Mouse (Mus musculus) small intestine, adult 2 months (tissue): ENCODE results near the gene Wfdc16. TPM values are rescaled to one million over a fixed set of nuclear protein-coding genes. Genes with fewer than 3 reads are reported as not detected.
"Not testable (repeated sequence)": the region's sequence is repeated elsewhere in the genome, so short reads cannot be mapped to it uniquely, and the experiment has no call there.

Source experiments
- H3K27ac ChIP-seq: fragments of 200-500 bp; 2 replicates; pipeline ENCODE4 v1.5.1; 2012; ENCODE audit warnings: low read depth, low read length, control low read depth, inconsistent platforms; ENCODE audit not compliant: insufficient read depth
- H3K27me3 ChIP-seq: fragments of 200-500 bp; 2 replicates; pipeline ENCODE4 v1.6.1; 2012; ENCODE audit warnings: mild to moderate bottlenecking, moderate library complexity, low read length, inconsistent platforms; ENCODE audit not compliant: control insufficient read depth, insufficient read depth
- H3K36me3 ChIP-seq: fragments of 200-500 bp; 2 replicates; pipeline ENCODE4 v1.6.1; 2012; ENCODE audit warnings: mild to moderate bottlenecking, low read length, control low read depth, inconsistent platforms; ENCODE audit not compliant: control insufficient read depth, insufficient read depth
- H3K4me1 ChIP-seq: fragments of 200-500 bp; 2 replicates; pipeline ENCODE4 v1.6.1; 2012; ENCODE audit warnings: low read length, inconsistent platforms, mixed read lengths; ENCODE audit not compliant: control insufficient read depth, insufficient read depth, insufficient read length
- H3K4me3 ChIP-seq: fragments of 200-500 bp; 2 replicates; pipeline ENCODE4 v1.5.1; 2012; ENCODE audit warnings: low read depth, mild to moderate bottlenecking, control low read depth, inconsistent platforms, low read length, moderate library complexity
- CTCF ChIP-seq: fragments of 200-500 bp; IDR thresholded peaks from 2 replicates; pipeline ENCODE4 v1.5.1; 2012; ENCODE audit warnings: low read depth, mild to moderate bottlenecking, control low read depth, inconsistent platforms, low read length, moderate library complexity, mixed read lengths; ENCODE audit not compliant: insufficient replicate concordance, insufficient read length; ENCODE audit errors: extremely low read depth
- POLR2A ChIP-seq: fragments of 200-500 bp; IDR thresholded peaks from 2 replicates; pipeline ENCODE4 v1.6.1; 2012; ENCODE audit warnings: low read depth, mild to moderate bottlenecking, control low read depth, inconsistent platforms, low read length, moderate library complexity
- WGBS: fragments of 180-500 bp; shearing (Covaris S2); methylation state at CpG from one replicate; pipeline ENCODE4 v1.1.7; 2018; 5-methylcytosine and 5-hydroxymethylcytosine counted together
- polyA plus RNA-seq: library from polyadenylated mRNA; depleted of rRNA; stranded (reverse); fragments of >200 nt; gene quantifications from 2 replicates; pipeline ENCODE4 v1.2.3, GENCODE M21; 2012

Wfdc16 gene
- polyA plus RNA-seq, 1 experiment: not detected

- Histone ChIP-seq H3K27me3 (no peaks in the 10 kb centered on the region), H3K4me3 (no peak overlapping the region), H3K4me1 (no peaks in the 10 kb centered on the region), H3K27ac (no peak overlapping the region), H3K36me3 (no peaks in the 10 kb centered on the region)
- TF ChIP-seq CTCF (no peak), POLR2A (no peak)
- WGBS: 82% methylated on average over 9 of the region's 9 CpGs
Observed at GRCm38 (mm10) chr2:164635266-164635665, 3.3 kb downstream of the Wfdc16 start.

GRCm38 (mm10) chr2:164621775-164622174, 16.8 kb downstream of the Wfdc16 start:
- no peaks in the 10 kb centered on the region for H3K27me3 ChIP-seq
- WGBS: 69% methylated on average over 4 of the region's 4 CpGs
- TF ChIP-seq CTCF: no peak
- H3K36me3 ChIP-seq: no peaks in the 10 kb centered on the region
- no peak overlapping the region for H3K4me3 ChIP-seq
- H3K27ac ChIP-seq: no peak overlapping the region
- no peaks in the 10 kb centered on the region for H3K4me1 ChIP-seq

DNA sequence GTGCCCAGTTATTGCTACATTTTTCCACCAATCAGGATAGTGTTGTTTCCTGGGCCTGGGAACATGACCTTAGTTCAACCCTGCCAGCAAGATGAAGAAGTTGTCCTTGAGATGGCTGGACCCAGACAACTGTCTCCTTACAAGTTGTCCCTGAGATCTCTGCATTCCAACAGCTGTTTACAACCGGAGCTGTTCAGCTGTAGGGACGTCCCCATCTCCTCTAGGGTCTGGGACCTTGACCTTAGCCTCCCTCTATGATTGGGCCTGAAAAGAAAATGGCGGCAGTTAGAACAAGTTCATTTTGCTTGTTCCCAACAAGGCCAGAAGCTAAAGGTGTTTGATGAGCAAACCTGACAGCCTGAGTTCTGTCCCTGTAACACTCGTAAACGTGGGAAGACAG, 19.5 kb downstream of the Wfdc16 start:
- no peak overlapping the region for H3K27ac ChIP-seq
- H3K4me1 ChIP-seq: no peaks in the 10 kb centered on the region
- H3K36me3 ChIP-seq: no peaks in the 10 kb centered on the region
- TF ChIP-seq POLR2A: no peak
- TF ChIP-seq CTCF: no peak
- WGBS: 75% methylated on average over 5 of the region's 5 CpGs
- no peaks in the 10 kb centered on the region for H3K27me3 ChIP-seq
- H3K4me3 ChIP-seq: no peak overlapping the region

DNA sequence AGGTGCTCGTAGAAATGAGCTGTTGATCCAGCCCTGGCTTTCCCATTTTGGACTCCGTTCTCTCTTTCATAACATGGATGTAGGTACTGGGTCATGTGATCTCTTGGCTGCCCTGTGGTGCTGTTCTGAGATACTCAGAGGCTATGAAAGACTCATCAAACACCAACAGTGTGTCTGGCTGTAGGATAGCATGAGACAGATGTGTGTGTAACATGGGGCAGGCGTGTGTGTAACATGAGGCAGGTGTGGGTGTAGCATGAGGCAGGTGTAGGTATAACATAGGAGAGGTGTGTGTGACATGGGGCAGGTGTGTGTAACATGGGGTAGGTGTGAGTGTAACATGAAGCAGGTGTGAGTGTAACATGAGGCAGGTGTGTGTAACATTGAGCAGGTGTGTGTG, 23.2 kb downstream of the Wfdc16 start:
- 91% methylated on average over 3 of the region's 3 CpGs for WGBS
- H3K4me1 ChIP-seq: no peaks in the 10 kb centered on the region
- H3K36me3 ChIP-seq: no peaks in the 10 kb centered on the region
- H3K27me3 ChIP-seq: no peaks in the 10 kb centered on the region
- TF ChIP-seq CTCF (no peak), POLR2A (no peak)
- H3K4me3 ChIP-seq: no peak overlapping the region
- no peak overlapping the region for H3K27ac ChIP-seq

DNA sequence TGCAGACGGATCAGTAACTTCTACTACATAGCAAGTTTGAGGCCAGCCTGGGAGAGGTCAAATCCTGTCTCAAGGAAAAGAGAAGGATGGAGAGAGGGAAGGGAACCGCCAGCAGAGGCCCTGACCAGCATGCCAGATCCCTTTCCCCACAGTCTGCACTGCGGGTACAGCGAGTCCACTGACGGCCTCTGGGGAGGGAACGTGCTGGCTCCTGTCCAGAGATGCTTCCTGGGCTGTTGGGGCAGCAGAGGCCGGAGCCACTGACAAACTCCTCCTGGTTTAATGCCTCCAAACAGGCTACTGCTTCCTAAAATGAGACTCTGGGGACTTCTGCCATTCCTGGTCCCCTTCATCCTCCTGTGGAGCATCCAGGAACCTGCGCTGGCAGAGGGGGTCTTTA, 25.1 kb downstream of the Wfdc16 start, which contains the start of the genes Wfdc6b and Wfdc8:
TSS of gene Wfdc6b (plus strand) at position 52 of the 400 bp plus-strand sequence.
TSS of gene Wfdc8 (minus strand) at position 156 of the 400 bp plus-strand sequence.
- H3K36me3 ChIP-seq, H3K4me1 ChIP-seq, H3K4me3 ChIP-seq, H3K27me3 ChIP-seq, H3K27ac ChIP-seq: not testable (repeated sequence)
- WGBS: 60% methylated on average over 8 of the region's 8 CpGs

DNA sequence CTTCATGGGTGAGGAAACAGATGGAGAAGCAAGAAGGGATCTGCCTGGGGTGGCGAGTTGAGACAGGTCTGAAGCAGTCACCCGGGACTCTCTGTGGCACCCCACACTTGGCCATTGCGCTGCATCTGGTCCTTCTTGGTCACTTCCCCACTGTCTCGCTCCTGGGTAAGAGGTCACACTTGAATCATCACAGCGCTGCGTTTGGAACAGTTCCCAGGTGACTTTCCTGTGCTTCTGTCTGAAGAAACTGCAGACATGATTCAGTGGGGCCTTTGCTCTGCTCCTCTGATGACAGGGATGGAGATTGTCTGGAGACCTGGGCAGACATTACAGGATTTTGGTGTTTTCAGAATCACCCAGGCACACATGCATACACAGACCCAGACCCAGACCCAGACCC, 29.8 kb downstream of the Wfdc16 start:
- Histone ChIP-seq H3K4me3 (no peak overlapping the region), H3K36me3 (no peaks in the 10 kb centered on the region), H3K27me3 (no peaks in the 10 kb centered on the region), H3K4me1 (no peaks in the 10 kb centered on the region), H3K27ac (no peak overlapping the region)
- 85% methylated on average over 6 of the region's 6 CpGs for WGBS
- TF ChIP-seq CTCF (no peak), POLR2A (no peak)

DNA sequence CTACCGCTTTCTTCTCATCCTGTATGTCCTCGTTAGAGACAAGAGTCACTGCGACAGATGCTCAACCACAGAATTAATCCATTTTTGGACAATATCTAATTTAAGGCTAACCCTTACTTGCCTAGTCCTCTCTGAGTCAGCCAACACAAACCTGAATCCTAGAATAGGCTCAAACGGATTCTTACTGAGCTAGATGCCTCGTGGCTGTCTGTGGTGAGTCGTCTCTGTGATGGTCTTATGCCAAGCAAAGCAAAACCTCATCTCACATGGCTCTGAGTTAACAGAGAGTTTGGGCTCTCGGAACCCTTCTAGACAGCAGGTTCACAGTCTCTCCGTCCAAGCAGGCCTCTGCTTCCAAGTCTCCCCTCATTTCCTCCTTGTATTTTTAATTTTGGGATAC, 34.2 kb downstream of the Wfdc16 start:
- H3K4me1 ChIP-seq: no peaks in the 10 kb centered on the region
- TF ChIP-seq CTCF (no peak), POLR2A (no peak)
- no peak overlapping the region for H3K4me3 ChIP-seq
- H3K27ac ChIP-seq: no peak overlapping the region
- no peaks in the 10 kb centered on the region for H3K27me3 ChIP-seq
- WGBS: 91% methylated on average over 8 of the region's 8 CpGs
- H3K36me3 ChIP-seq: no peaks in the 10 kb centered on the region

DNA sequence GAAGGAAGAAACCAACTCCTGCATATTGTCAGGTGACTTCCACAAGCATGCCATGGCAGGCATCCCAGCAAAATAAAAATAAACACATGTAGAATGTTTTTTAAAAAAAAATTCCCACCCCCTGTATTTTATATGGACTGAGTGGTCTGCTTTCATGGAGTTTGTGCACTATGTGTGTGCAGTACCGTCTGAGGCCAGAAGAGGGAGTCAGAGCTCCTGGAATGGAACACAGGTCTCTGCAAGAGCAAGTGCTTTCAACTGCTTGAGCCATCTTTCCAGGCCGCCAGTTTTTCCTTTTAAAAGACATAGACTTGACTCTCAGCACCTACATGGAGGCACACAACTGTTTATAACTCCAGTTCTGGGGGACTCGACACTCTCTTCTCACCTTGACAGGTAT, 35.1 kb downstream of the Wfdc16 start:
- TF ChIP-seq CTCF (no peak), POLR2A (no peak)
- H3K27ac ChIP-seq: no peak overlapping the region
- WGBS: 91% methylated on average over 3 of the region's 3 CpGs
- H3K4me1 ChIP-seq: no peaks in the 10 kb centered on the region
- no peaks in the 10 kb centered on the region for H3K27me3 ChIP-seq
- H3K4me3 ChIP-seq: no peak overlapping the region
- no peaks in the 10 kb centered on the region for H3K36me3 ChIP-seq

DNA sequence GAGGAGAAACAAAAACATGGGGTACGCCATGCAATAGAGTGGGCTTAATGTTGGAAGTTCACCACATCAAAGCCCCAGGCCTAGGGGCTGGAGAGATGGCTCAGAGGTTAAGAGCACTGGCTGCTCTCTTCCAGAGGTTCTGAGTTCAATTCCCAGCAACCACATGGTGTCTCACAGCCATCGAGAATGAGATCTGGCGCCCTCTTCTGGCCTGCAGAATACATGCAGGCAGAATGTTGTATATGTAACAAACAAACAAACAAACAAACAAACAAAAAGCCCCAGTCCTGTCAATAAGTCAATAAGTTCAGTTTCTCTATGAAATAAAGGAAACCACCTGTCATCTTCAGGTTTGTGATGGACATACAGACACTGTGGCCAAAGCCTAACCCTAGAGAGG, 38.4 kb downstream of the Wfdc16 start:
- no peak for TF ChIP-seq POLR2A
- TF ChIP-seq CTCF: no peak
- Histone ChIP-seq H3K4me3 (no peak overlapping the region), H3K36me3 (no peaks in the 10 kb centered on the region), H3K4me1 (no peaks in the 10 kb centered on the region), H3K27ac (no peak overlapping the region), H3K27me3 (no peaks in the 10 kb centered on the region)
- 68% methylated on average over 3 of the region's 3 CpGs for WGBS
